Mouse (Mus musculus): ENCODE data around the gene Sema3e. TPM values are rescaled to one million over a fixed set of nuclear protein-coding genes. Genes with fewer than 3 reads are reported as not detected.

Gene Sema3e
- total RNA-seq (2012; rRNA removed) = 24.6 and 25.9 TPM in 2 replicates

GRCm38 (mm10) chr5:14025205-14026124, at the start of gene Sema3e:
Gene Sema3e, plus strand, starts transcription at chr5:14025276.
- in situ Hi-C loops (cut with MboI; ENCODE audit: low sequenced_read_pairs in 2 of 2, unreplicated experiment in 2 of 2) = no loop called here

DNA sequence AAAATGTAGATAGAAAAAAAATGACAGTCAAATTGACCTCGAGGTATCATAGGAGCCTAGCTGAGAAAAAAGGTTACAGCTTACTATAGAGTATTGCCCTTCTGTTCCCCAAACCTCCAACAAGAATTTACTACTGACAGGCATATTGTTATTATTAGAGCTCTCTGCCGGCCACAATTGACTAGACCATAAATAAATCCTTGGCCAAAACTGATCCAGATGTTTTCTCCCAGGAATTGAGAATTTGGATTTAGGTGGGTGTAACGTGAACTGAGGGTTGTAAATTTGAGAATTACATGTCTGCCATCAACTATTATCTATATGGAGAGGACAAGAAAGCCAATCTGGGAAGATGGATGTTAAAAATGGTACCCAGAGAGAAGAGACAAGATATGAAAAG, 47.5 kb upstream of the Sema3e start:
- in situ Hi-C loops (cut with MboI; ENCODE audit: low sequenced_read_pairs in 2 of 2, unreplicated experiment in 2 of 2) = no loop called here
- Histone ChIP-seq H3K36me3 (ENCODE audit: control insufficient read depth, insufficient read depth, low read length, poor library complexity, severe bottlenecking) (no peaks in the 10 kb centered on the region), H3K9ac (ENCODE audit: insufficient read depth, low read depth, low read length, poor library complexity, severe bottlenecking) (no peak overlapping the region), H3K27ac (ENCODE audit: insufficient read depth, low read depth, low read length, poor library complexity, severe bottlenecking) (no peak overlapping the region), H3K4me1 (ENCODE audit: control insufficient read depth in 2 of 2, insufficient read depth in 2 of 2, low read length in 2 of 2, poor library complexity in 1 of 2) (peaks cover 0 to 6% of the 10 kb centered on the region in 2 experiments; a peak in 2 of 4 replicates), H3K9me3 (ENCODE audit: control insufficient read depth, insufficient read depth, low read depth, low read length) (no peaks in the 10 kb centered on the region), H3K4me3 (ENCODE audit: insufficient read depth in 1 of 2, low read depth in 1 of 2, low read length in 2 of 2, poor library complexity in 1 of 2, severe bottlenecking in 1 of 2) (no peak overlapping the region)
- no peak for DNase-seq (ENCODE audit: low read depth, low spot score)
- TF ChIP-seq HCFC1 (IDR thresholded peaks at IDR 0.05; ENCODE audit: borderline replicate concordance, insufficient read depth, low read length) (no peak), CHD2 (IDR thresholded peaks at IDR 0.05; ENCODE audit: low read depth, low read length) (no peak), ZNF384 (IDR thresholded peaks at IDR 0.05; ENCODE audit: low read depth, low read length) (no peak)

More at GRCm38 (mm10) chr5:14025205-14026124, at the start of gene Sema3e:
- H3K4me1 ChIP-seq (ENCODE audit: control insufficient read depth in 2 of 2, insufficient read depth in 2 of 2, low read length in 2 of 2, poor library complexity in 1 of 2) = peaks cover 2% of the 10 kb centered on the region in 2 experiments; a peak in 1 of 4 replicates
- H3K36me3 ChIP-seq (ENCODE audit: control insufficient read depth, insufficient read depth, low read length, poor library complexity, severe bottlenecking) = no peaks in the 10 kb centered on the region
- peak within 1 kb of the TSS; percentile 73 to 78 for H3K4me3 ChIP-seq (ENCODE audit: insufficient read depth in 1 of 2, low read depth in 1 of 2, low read length in 2 of 2, poor library complexity in 1 of 2, severe bottlenecking in 1 of 2)
- peak; percentile 73 for DNase-seq (ENCODE audit: low read depth, low spot score)
- H3K9me3 ChIP-seq (ENCODE audit: control insufficient read depth, insufficient read depth, low read depth, low read length) = no peaks in the 10 kb centered on the region
- H3K27ac ChIP-seq (ENCODE audit: insufficient read depth, low read depth, low read length, poor library complexity, severe bottlenecking) = no peak within 1 kb of the TSS
- peak within 1 kb of the TSS; percentile 51 for H3K9ac ChIP-seq (ENCODE audit: insufficient read depth, low read depth, low read length, poor library complexity, severe bottlenecking)
- TF ChIP-seq HCFC1 (IDR thresholded peaks at IDR 0.05; ENCODE audit: borderline replicate concordance, insufficient read depth, low read length) = no peak
- TF ChIP-seq ZNF384 (IDR thresholded peaks at IDR 0.05; ENCODE audit: low read depth, low read length) = no peak
- no peak for TF ChIP-seq ZC3H11A (IDR thresholded peaks at IDR 0.05; ENCODE audit: borderline replicate concordance, low read depth, low read length)
- no peak for TF ChIP-seq CHD2 (IDR thresholded peaks at IDR 0.05; ENCODE audit: low read depth, low read length)
- TF ChIP-seq MAFK (IDR thresholded peaks at IDR 0.05; ENCODE audit: insufficient read depth, low read depth, low read length) = no peak

GRCm38 (mm10) chr5:13979156-13979555, 45.9 kb upstream of the Sema3e start:
- Histone ChIP-seq H3K9ac (ENCODE audit: insufficient read depth, low read depth, low read length, poor library complexity, severe bottlenecking) (no peak overlapping the region), H3K4me1 (ENCODE audit: control insufficient read depth in 2 of 2, insufficient read depth in 2 of 2, low read length in 2 of 2, poor library complexity in 1 of 2) (peaks cover 6 to 12% of the 10 kb centered on the region in 2 experiments), H3K9me3 (ENCODE audit: control insufficient read depth, insufficient read depth, low read depth, low read length) (no peaks in the 10 kb centered on the region), H3K36me3 (ENCODE audit: control insufficient read depth, insufficient read depth, low read length, poor library complexity, severe bottlenecking) (no peaks in the 10 kb centered on the region), H3K4me3 (ENCODE audit: insufficient read depth in 1 of 2, low read depth in 1 of 2, low read length in 2 of 2, poor library complexity in 1 of 2, severe bottlenecking in 1 of 2) (no peak overlapping the region), H3K27ac (ENCODE audit: insufficient read depth, low read depth, low read length, poor library complexity, severe bottlenecking) (no peak overlapping the region)
- DNase-seq (ENCODE audit: low read depth, low spot score) = no peak
- in situ Hi-C loops (cut with MboI; ENCODE audit: low sequenced_read_pairs in 2 of 2, unreplicated experiment in 2 of 2) = no loop called here
- TF ChIP-seq ZNF384 (IDR thresholded peaks at IDR 0.05; ENCODE audit: low read depth, low read length) (no peak), ZC3H11A (IDR thresholded peaks at IDR 0.05; ENCODE audit: borderline replicate concordance, low read depth, low read length) (no peak), HCFC1 (IDR thresholded peaks at IDR 0.05; ENCODE audit: borderline replicate concordance, insufficient read depth, low read length) (no peak), CHD2 (IDR thresholded peaks at IDR 0.05; ENCODE audit: low read depth, low read length) (no peak), MAFK (IDR thresholded peaks at IDR 0.05; ENCODE audit: insufficient read depth, low read depth, low read length) (no peak)

- DNase-seq (ENCODE audit: low read depth, low spot score) = peak; percentile 71
- Histone ChIP-seq H3K9me3 (ENCODE audit: control insufficient read depth, insufficient read depth, low read depth, low read length) (no peaks in the 10 kb centered on the region), H3K36me3 (ENCODE audit: control insufficient read depth, insufficient read depth, low read length, poor library complexity, severe bottlenecking) (no peaks in the 10 kb centered on the region), H3K4me1 (ENCODE audit: control insufficient read depth in 2 of 2, insufficient read depth in 2 of 2, low read length in 2 of 2, poor library complexity in 1 of 2) (peaks cover 10% of the 10 kb centered on the region in 2 experiments), H3K9ac (ENCODE audit: insufficient read depth, low read depth, low read length, poor library complexity, severe bottlenecking) (no peak overlapping the region), H3K27ac (ENCODE audit: insufficient read depth, low read depth, low read length, poor library complexity, severe bottlenecking) (peak overlapping the region; percentile 87), H3K4me3 (ENCODE audit: insufficient read depth in 1 of 2, low read depth in 1 of 2, low read length in 2 of 2, poor library complexity in 1 of 2, severe bottlenecking in 1 of 2) (no peak overlapping the region)
- in situ Hi-C loops (cut with MboI; ENCODE audit: low sequenced_read_pairs in 2 of 2, unreplicated experiment in 2 of 2) = no loop called here
- TF ChIP-seq ZC3H11A (IDR thresholded peaks at IDR 0.05; ENCODE audit: borderline replicate concordance, low read depth, low read length) (no peak), CHD2 (IDR thresholded peaks at IDR 0.05; ENCODE audit: low read depth, low read length) (peak; percentile 51; the same call in 1 of the 2 replicates)
Measured at GRCm38 (mm10) chr5:13982417-13983054, 42.5 kb upstream of the Sema3e start.
